Mouse (Mus musculus) limb, embryonic 13.5 days (tissue): ENCODE measurements around the gene Crb2. TPM values are rescaled to one million over a fixed set of nuclear protein-coding genes. Genes with fewer than 3 reads are reported as not detected.
A peak's percentile ranks its signal among the peaks of the same experiment; 100 is the strongest.

Source experiments
- ATAC-seq: fragments of 200-750 bp; cut with Nextera tagmentation; 2 replicates; pipeline ENCODE4 v1.8.0; 2017; ENCODE audit warnings: low read depth, moderate number of reproducible peaks, moderate TSS enrichment; ENCODE audit not compliant: low FRiP score
- H3K27ac ChIP-seq: fragments of 300-500 bp; sonication (generic); 2 replicates; pipeline ENCODE4 v1.5.1; 2015; ENCODE audit warnings: inconsistent platforms, mild to moderate bottlenecking, moderate library complexity
- H3K27me3 ChIP-seq: fragments of 300-500 bp; sonication (generic); 2 replicates; pipeline ENCODE4 v1.6.1; 2015; ENCODE audit warnings: mild to moderate bottlenecking, inconsistent platforms
- H3K36me3 ChIP-seq: fragments of 300-500 bp; sonication (generic); 2 replicates; pipeline ENCODE4 v1.6.1; 2015; ENCODE audit warnings: inconsistent platforms, mild to moderate bottlenecking, moderate library complexity
- H3K4me1 ChIP-seq: fragments of 300-500 bp; sonication (generic); 2 replicates; pipeline ENCODE4 v1.6.1; 2015; ENCODE audit warnings: inconsistent platforms
- H3K4me2 ChIP-seq: fragments of 300-500 bp; sonication (generic); replicated peaks from 2 replicates; pipeline ENCODE4 v1.6.1; 2015; ENCODE audit warnings: inconsistent platforms, mild to moderate bottlenecking, moderate library complexity
- H3K4me3 ChIP-seq: fragments of 300-500 bp; sonication (generic); 2 replicates; pipeline ENCODE4 v1.5.1; 2015; ENCODE audit warnings: moderate library complexity, mild to moderate bottlenecking, inconsistent platforms
- H3K9ac ChIP-seq: fragments of 300-500 bp; sonication (generic); 2 replicates; pipeline ENCODE4 v1.6.1; 2015; ENCODE audit warnings: mild to moderate bottlenecking, inconsistent platforms
- H3K9me3 ChIP-seq: fragments of 300-500 bp; sonication (generic); 2 replicates; pipeline ENCODE4 v1.6.1; 2016; ENCODE audit warnings: inconsistent platforms
- WGBS: fragments of 180-500 bp; shearing (Covaris S2); methylation state at CpG from one replicate; pipeline ENCODE4 v1.1.7; 2015; 5-methylcytosine and 5-hydroxymethylcytosine counted together
- polyA plus RNA-seq: library from polyadenylated mRNA; unstranded; fragments of >200 nt; fragmentation: Nextera tagmentation; extraction: Ambion mirVana; gene quantifications from 2 replicates; pipeline ENCODE4 v1.2.1, GENCODE M21; 2015

Gene Crb2
- polyA plus RNA-seq, 1 experiment from 2014 or later: 0.56 TPM

DNA sequence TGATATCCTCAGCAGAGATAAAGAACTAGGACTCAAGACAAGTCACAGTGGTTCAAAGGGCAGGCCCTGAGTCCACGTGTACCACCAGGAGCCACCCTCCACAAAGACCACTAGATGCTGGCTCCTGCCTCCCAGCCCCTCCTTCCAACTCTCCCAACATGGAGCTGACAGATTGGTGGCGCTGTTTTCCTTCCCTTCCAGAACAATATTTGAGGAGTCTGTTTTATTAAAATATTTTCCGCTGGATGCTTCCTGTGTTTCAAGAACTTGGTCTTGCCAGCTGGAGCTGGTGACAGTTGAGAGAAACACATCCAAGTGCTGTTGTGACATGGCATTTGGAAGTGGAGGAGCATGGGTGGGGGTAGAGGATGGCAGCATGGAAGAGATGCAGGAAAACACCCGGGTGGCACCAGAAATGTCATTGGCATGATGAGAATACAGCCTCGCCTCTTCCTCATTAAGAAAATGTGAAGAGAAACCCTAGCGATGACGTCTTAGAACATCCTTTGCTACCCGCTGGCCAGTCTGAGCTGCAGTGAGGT is 38.8 kb downstream of the Crb2 start:
- no peaks in the 10 kb centered on the region for H3K9me3 ChIP-seq
- H3K9ac ChIP-seq: no peak overlapping the region
- H3K4me2 ChIP-seq: no peak overlapping the region
- no peak for ATAC-seq
- H3K4me3 ChIP-seq: no peak overlapping the region
- WGBS: 82% methylated on average over 8 of the region's 8 CpGs
- no peaks in the 10 kb centered on the region for H3K27me3 ChIP-seq
- H3K27ac ChIP-seq: no peak overlapping the region
- peaks cover 22% of the 10 kb centered on the region for H3K36me3 ChIP-seq
- H3K4me1 ChIP-seq: peaks cover 17% of the 10 kb centered on the region

DNA sequence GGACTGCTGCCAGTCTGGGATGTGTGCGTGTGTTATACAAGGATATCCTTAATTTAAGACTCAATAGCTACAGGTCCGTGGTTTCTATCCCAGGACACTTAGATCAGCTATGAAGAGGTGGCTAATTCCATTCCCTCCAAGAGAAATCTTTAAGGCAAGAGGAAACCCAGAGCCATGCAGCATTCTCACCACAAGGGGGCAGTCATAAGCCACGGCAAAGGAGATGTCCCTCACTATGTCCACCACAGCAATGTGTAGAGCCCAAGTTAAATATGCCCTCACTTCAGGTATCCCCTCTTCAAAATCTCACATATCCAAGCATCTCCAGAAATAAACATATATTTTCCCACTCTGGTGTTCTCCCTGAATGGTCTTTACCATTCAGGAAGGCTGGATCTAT is 39.6 kb downstream of the Crb2 start:
- WGBS: 10% methylated on average over 3 of the region's 3 CpGs

DNA sequence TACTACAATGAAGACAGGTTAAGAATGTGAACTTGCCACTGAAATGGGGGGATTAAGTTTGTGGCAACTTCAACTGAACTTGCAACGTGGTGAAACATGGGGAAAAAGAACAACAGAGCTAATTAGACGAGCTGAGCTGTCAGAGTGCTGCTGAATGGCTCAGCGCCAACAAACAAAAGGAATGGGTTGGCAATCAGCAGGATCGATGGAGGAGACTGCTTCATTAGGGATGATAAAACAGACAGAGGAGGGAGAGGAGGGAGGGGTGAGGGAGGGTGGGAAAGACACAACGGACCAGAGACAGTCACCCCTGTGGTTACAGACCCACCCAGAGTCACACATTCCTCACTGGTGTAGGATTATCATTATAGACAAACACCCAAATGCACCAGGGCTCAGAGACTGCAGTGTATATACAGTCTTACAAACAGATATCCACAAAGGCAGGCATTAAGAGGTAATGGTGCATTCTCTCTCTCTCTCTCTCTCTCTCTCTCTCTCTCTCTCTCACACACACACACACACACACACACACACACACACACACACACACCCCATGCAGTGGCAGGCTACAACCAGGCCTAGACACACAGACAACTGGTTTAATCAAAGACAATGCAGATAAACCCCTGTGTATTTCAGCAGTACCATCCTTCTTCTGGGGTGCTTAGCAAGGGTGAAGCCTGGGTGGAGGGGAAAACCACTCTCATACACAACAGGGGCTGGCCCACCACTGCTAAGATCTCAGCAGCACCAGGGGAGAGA is 42.9 kb downstream of the Crb2 start:
- 21% methylated on average over 5 of the region's 5 CpGs for WGBS

More for the DNA sequence above, 39.6 kb downstream of the Crb2 start:
- Histone ChIP-seq H3K9me3 (no peaks in the 10 kb centered on the region), H3K27me3 (no peaks in the 10 kb centered on the region), H3K27ac (no peak overlapping the region), H3K4me3 (no peak overlapping the region), H3K4me1 (peaks cover 22% of the 10 kb centered on the region), H3K4me2 (no peak overlapping the region), H3K36me3 (peaks cover 20% of the 10 kb centered on the region), H3K9ac (no peak overlapping the region)
- peak; percentile 54; the same call in 1 of the 2 replicates for ATAC-seq

DNA sequence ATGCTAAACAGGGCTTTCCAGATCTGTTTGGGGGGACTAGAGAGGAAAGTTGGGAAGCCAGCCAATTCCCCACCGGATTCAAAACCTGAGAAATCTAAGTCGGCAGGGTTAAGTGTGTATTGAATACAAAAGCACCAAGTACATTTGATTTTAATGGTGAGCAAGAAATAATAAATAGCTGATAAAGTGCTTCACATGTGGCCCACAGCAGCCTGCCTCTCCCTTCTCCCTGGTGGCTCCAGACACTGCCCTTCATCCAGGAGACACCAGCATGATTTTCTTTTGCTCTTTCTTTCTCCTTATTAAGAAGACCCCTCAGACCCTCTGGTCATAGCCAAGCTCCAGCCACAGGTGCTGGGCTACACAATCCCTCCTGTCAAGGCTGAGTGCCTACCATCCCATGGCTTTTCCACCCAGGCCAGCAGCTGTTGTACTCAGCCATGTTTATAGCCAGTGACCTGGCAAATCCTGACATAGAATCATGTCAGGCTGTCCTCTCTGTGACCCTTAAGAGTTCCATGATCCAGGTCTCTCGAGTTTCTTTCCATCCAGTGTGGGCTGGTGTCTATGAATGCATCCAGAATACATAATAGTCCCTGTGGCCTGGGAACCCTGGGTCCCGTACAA is 43.6 kb downstream of the Crb2 start:
- ATAC-seq: peak; percentile 66
- H3K27me3 ChIP-seq: no peaks in the 10 kb centered on the region
- H3K4me2 ChIP-seq: no peak overlapping the region
- H3K36me3 ChIP-seq: peaks cover 9% of the 10 kb centered on the region; the same call in 1 of the 2 replicates
- no peak overlapping the region for H3K9ac ChIP-seq
- no peak overlapping the region for H3K27ac ChIP-seq
- H3K4me3 ChIP-seq: no peak overlapping the region
- peaks cover 15% of the 10 kb centered on the region for H3K4me1 ChIP-seq
- 48% methylated on average over 4 of the region's 4 CpGs for WGBS
- no peaks in the 10 kb centered on the region for H3K9me3 ChIP-seq

More for the DNA sequence above, 42.9 kb downstream of the Crb2 start:
- peaks cover 15% of the 10 kb centered on the region for H3K4me1 ChIP-seq
- H3K36me3 ChIP-seq: peaks cover 8% of the 10 kb centered on the region; the same call in 1 of the 2 replicates
- no peak overlapping the region for H3K9ac ChIP-seq
- no peak overlapping the region for H3K27ac ChIP-seq
- no peaks in the 10 kb centered on the region for H3K9me3 ChIP-seq
- H3K4me2 ChIP-seq: no peak overlapping the region
- no peak overlapping the region for H3K4me3 ChIP-seq
- no peaks in the 10 kb centered on the region for H3K27me3 ChIP-seq
- ATAC-seq: no peak

DNA sequence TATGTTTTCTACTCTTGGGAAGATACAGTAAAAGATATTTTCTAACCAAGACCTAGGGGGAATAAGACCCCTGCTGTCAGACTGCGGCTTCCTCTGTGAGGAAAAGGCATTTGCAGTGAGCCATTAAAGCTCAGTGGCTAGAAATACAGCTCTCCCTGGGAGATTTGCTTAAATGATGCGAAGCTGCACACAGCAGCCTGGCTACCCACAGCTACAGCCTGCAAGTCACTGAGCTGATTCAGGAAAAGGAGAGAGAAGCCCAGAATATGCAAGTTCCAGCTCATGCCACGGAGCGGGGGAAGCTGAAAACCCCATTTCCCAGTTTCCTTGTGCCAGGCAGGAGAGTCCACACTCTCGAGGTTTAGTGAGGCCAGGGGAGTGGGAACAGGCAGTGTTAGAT is 46.1 kb downstream of the Crb2 start:
- Histone ChIP-seq H3K4me3 (no peak overlapping the region), H3K27me3 (no peaks in the 10 kb centered on the region), H3K36me3 (peaks cover 3% of the 10 kb centered on the region; the same call in 1 of the 2 replicates), H3K27ac (no peak overlapping the region), H3K4me1 (peaks cover 15% of the 10 kb centered on the region), H3K4me2 (no peak overlapping the region), H3K9me3 (no peaks in the 10 kb centered on the region), H3K9ac (peak overlapping the region; percentile 31; the same call in 1 of the 2 replicates)
- 62% methylated on average over 5 of the region's 5 CpGs for WGBS
- no peak for ATAC-seq

DNA sequence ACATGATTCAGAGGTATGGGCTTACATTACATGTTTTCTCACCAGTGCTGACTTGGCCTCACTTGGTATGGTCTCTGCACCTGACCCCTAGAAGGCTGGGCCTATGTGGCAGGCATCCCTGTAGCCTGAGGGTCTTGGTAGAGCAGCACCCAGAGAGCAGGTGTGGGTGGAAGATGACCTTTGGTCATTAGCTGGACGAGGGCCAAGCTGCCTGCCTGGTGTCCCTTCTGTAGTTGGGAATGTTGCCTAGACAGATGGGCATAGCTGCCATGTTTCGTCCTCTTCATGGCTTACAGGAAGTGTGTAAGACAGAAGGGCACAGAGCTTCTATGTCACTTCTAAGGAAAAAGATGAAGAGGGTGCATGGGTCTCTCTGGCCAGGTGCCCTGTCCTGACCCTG is 47.8 kb downstream of the Crb2 start:
- Histone ChIP-seq H3K4me3 (no peak overlapping the region), H3K4me1 (peaks cover 15% of the 10 kb centered on the region; the same call in 1 of the 2 replicates), H3K9me3 (no peaks in the 10 kb centered on the region), H3K27me3 (no peaks in the 10 kb centered on the region), H3K4me2 (no peak overlapping the region), H3K36me3 (peaks cover 3% of the 10 kb centered on the region; the same call in 1 of the 2 replicates), H3K27ac (no peak overlapping the region), H3K9ac (no peak overlapping the region)
- WGBS: 89% methylated on average over 2 of the region's 2 CpGs
- no peak for ATAC-seq

DNA sequence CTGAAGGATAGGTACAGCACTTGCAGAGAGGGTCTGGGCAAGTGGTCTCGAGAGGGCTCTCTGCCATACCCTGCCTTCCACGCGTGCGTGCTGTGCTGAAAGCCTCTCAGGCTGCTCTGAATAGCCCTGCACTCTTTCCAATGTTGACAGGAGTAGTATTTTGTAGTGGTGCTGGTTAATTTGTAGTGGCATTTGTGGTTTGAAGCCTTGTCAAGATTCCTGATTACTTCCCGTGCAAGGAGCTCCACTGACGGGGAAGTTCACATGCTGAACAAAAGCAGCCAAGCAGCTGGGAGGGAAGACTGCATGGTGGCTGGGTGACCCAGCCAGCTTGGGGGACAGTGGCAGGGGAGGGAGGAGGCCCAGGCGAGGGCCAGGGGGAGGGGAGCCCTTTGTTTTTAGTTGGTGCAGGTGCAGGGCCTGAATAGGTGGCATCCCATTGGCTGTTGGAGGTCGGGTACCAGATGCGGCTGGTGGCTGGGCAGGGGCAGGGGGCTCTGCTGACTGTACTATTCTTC is 53.8 kb downstream of the Crb2 start:
- no peak overlapping the region for H3K27ac ChIP-seq
- peaks cover 9% of the 10 kb centered on the region for H3K36me3 ChIP-seq
- H3K27me3 ChIP-seq: no peaks in the 10 kb centered on the region
- no peak overlapping the region for H3K4me3 ChIP-seq
- no peak for ATAC-seq
- H3K4me2 ChIP-seq: no peak overlapping the region
- no peak overlapping the region for H3K9ac ChIP-seq
- H3K9me3 ChIP-seq: no peaks in the 10 kb centered on the region
- H3K4me1 ChIP-seq: peaks cover 11% of the 10 kb centered on the region; the same call in 1 of the 2 replicates
- WGBS: 59% methylated on average over 9 of the region's 9 CpGs

DNA sequence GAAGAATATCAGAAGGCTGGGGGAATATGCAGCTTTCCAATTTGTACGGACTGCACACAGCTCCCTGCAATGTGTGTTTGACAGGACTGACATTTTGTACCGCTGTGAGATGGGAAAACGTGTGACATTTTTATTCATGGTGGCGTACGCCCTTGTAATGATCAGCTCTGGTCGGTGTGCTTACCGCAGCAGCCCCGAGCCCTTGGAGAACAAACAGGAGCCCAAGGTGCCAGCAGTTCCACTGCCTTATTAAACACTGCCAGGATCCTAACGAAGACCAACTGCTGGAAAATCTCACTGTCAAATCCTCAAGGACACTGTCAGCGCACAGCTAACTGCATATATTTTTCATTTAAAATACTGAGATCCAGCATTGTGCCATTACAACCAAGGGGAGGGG is 56.2 kb downstream of the Crb2 start:
- 38% methylated on average over 10 of the region's 10 CpGs for WGBS
- no peaks in the 10 kb centered on the region for H3K9me3 ChIP-seq
- peaks cover 11% of the 10 kb centered on the region; the same call in 1 of the 2 replicates for H3K4me1 ChIP-seq
- no peak overlapping the region for H3K9ac ChIP-seq
- ATAC-seq: no peak
- no peaks in the 10 kb centered on the region for H3K27me3 ChIP-seq
- H3K4me3 ChIP-seq: no peak overlapping the region
- peaks cover 9% of the 10 kb centered on the region for H3K36me3 ChIP-seq
- H3K4me2 ChIP-seq: no peak overlapping the region
- H3K27ac ChIP-seq: no peak overlapping the region

DNA sequence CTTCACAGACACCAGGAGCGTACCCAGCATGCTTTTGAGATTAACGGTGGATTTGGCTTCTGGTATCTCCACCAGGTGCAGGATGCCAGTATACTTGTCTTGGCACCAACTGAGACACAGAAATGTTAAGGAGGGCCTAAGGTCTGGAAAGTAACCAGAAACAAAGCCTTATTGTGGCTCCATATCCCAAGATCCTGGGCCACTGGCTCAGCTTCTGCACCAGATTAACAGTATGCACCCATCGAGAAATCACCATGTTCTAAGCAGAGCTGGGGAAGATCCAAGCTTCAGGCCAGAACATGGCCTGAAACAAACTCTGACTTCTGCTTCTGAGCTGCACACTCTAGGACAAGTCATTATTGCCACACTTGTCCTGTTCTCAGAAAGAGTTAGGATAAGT is 60.9 kb downstream of the Crb2 start:
- 94% methylated on average over 3 of the region's 3 CpGs for WGBS
- H3K4me1 ChIP-seq: peaks cover 14% of the 10 kb centered on the region

DNA sequence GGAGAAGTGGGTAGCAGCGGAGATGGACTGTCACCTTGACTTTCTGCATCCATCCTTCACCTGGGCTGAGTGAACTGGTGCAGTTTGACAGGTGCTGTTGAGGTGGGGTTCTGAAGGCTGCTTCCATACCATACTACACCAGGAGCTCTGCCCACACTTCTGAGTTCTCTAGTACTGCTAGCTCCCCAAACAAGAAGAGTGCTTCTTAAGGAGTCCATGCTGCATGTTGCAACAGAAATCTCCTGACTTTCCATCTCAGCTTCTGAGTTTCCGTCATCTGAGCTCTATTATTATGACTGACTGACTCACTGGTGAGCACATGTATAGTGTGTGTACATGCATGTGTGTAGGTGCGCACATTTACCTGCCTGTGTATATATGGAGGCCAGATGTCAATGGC is 61.5 kb downstream of the Crb2 start:
- peaks cover 16% of the 10 kb centered on the region for H3K4me1 ChIP-seq
- no peak for ATAC-seq
- WGBS: 90% methylated on average over 3 of the region's 3 CpGs

More for the DNA sequence above, 60.9 kb downstream of the Crb2 start:
- no peak overlapping the region for H3K4me3 ChIP-seq
- H3K9ac ChIP-seq: no peak overlapping the region
- no peak overlapping the region for H3K4me2 ChIP-seq
- H3K9me3 ChIP-seq: no peaks in the 10 kb centered on the region
- peaks cover 10% of the 10 kb centered on the region; the same call in 1 of the 2 replicates for H3K36me3 ChIP-seq
- no peak overlapping the region for H3K27ac ChIP-seq
- no peak for ATAC-seq
- H3K27me3 ChIP-seq: no peaks in the 10 kb centered on the region

DNA sequence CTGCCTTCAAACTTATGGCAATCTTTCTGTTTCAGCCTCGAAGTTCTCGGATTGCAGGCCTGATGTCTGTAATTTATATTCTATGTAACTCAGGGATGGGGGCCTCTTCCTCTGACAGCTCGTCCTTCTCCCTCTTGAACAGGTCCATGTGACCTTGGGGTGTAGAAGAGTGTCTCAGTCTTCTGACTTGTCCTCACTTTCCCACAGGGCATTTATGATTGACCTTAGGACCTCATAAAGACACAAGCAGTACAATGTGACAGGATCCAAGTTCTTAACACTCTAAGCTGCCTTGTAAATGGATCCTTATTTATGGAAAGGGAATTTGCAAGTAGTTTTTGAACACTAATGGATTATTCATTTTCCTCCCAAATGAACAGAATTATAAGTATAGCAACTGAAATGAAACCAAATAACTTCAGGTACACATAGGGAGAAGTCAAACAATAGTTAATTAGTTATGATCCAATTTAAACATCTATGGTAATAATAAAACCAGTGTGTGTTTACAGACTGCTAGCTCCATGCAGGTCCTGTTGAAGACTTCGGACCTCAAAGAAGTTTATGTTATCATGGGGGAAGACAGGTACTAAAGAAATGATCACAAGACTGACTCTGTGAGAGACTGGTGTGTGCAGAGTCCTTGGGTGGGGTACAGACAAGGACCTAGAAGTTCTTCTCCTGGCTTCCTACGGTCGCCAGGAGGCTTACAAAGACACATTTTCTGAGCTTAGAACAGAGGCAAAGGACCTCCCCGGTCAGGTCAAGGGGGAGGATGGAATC is 62.3 kb downstream of the Crb2 start:
- Histone ChIP-seq H3K36me3 (peaks cover 10% of the 10 kb centered on the region; the same call in 1 of the 2 replicates), H3K9me3 (no peaks in the 10 kb centered on the region), H3K4me3 (no peak overlapping the region), H3K9ac (no peak overlapping the region), H3K27me3 (no peaks in the 10 kb centered on the region), H3K27ac (no peak overlapping the region; the same call in 1 of the 2 replicates), H3K4me1 (peaks cover 18% of the 10 kb centered on the region), H3K4me2 (no peak overlapping the region)
- ATAC-seq: no peak
- WGBS: 79% methylated on average over 7 of the region's 7 CpGs

More for the DNA sequence above, 61.5 kb downstream of the Crb2 start:
- Histone ChIP-seq H3K9ac (no peak overlapping the region), H3K9me3 (no peaks in the 10 kb centered on the region), H3K4me2 (no peak overlapping the region), H3K4me3 (no peak overlapping the region), H3K27me3 (no peaks in the 10 kb centered on the region), H3K27ac (no peak overlapping the region), H3K36me3 (peaks cover 10% of the 10 kb centered on the region; the same call in 1 of the 2 replicates)
